Mouse (Mus musculus): ENCODE measurements around the gene Ifnlr1. TPM values are rescaled to one million over a fixed set of nuclear protein-coding genes. Genes with fewer than 3 reads are reported as not detected.
"Not testable (repeated sequence)": the region's sequence is repeated elsewhere in the genome, so short reads cannot be mapped to it uniquely, and the experiment has no call there.

Gene Ifnlr1
- polyA plus RNA-seq, 1 experiment from 2014 or later, result 1.2 TPM

DNA sequence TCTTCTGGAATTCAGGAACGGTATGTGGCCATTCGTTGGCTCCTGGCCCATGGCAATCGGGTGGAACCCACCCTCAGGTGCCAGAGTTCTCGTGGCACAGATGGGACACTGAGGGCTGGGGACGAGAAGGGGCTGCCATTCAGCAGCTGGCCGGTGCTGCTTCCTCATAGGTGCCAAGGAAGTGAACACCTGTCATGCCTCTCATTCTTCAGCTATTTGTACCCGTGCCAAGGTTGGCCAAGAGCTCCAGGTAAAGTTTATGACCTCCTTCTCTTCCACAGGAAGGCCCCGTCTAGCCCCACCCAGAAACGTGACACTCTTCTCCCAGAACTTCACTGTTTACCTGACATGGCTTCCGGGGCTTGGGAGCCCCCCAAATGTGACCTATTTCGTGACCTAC lies 4.2 kb downstream of the Ifnlr1 start:
- ATAC-seq (ENCODE audit: low FRiP score, low read depth), result no peak

DNA sequence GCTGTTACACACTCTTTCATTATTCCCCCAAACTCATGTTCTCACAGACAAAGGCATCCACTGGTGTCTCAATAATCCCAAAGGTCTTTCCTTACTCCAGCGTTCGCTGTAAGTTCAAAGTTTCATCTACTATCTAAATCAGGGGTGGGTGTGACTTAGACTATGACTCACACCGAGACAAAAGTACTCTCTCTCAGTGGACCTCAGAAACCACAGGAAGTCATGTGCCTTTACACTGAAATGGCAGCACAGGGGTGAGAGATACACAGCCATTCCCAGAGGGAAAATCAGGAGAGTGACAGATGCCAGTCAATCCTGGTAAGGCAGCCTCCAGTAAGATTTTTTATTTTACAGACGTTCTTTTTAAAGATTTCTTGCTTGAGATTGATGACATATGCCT lies 6.8 kb downstream of the Ifnlr1 start:
- Histone ChIP-seq H3K27ac (no peak overlapping the region), H3K9me3 (peaks cover 5% of the 10 kb centered on the region), H3K27me3 (peaks cover 17% of the 10 kb centered on the region), H3K4me3 (no peak overlapping the region), H3K9ac (no peak overlapping the region), H3K36me3 (no peaks in the 10 kb centered on the region), H3K4me2 (replicated peaks) (no peak overlapping the region), H3K4me1 (no peaks in the 10 kb centered on the region)
- ATAC-seq (ENCODE audit: low FRiP score, low read depth), result no peak
- WGBS, result 83% methylated on average over 4 of the region's 4 CpGs

More for the DNA sequence above, 4.2 kb downstream of the Ifnlr1 start:
- Histone ChIP-seq H3K36me3 (no peaks in the 10 kb centered on the region), H3K27me3 (peaks cover 44% of the 10 kb centered on the region), H3K4me1 (0 out of 2 replicates have a peak, but pooled peaks cover 16% of the 10 kb centered on the region), H3K4me3 (no peak overlapping the region), H3K9me3 (no peaks in the 10 kb centered on the region), H3K4me2 (replicated peaks) (no peak overlapping the region), H3K27ac (no peak overlapping the region), H3K9ac (no peak overlapping the region)
- WGBS, result 76% methylated on average over 11 of the region's 11 CpGs

- Histone ChIP-seq H3K27me3 (no peaks in the 10 kb centered on the region), H3K9me3 (peaks cover 6% of the 10 kb centered on the region), H3K36me3 (no peaks in the 10 kb centered on the region), H3K4me2 (replicated peaks) (peak overlapping the region; percentile 45), H3K4me3 (0 out of 2 replicates have a peak overlapping the region, but pooled peaks have one; percentile 27), H3K27ac (no peak overlapping the region), H3K9ac (no peak overlapping the region), H3K4me1 (0 out of 2 replicates have a peak, but pooled peaks cover 3% of the 10 kb centered on the region)
- ATAC-seq (ENCODE audit: low FRiP score, low read depth), result no peak
- 84% methylated on average over 7 of the region's 7 CpGs for WGBS
These were observed 12.4 kb downstream of the Ifnlr1 start for GRCm38 (mm10) chr4:135698498-135698897.

- 67% methylated on average over 13 of the region's 13 CpGs for WGBS
- no peak overlapping the region for H3K9ac ChIP-seq
These were observed 17.4 kb downstream of the Ifnlr1 start for GRCm38 (mm10) chr4:135703497-135703896.

GRCm38 (mm10) chr4:135704016-135704415 lies 17.9 kb downstream of the Ifnlr1 start:
- Histone ChIP-seq H3K36me3 (no peaks in the 10 kb centered on the region), H3K4me1 (0 out of 2 replicates have a peak, but pooled peaks cover 3% of the 10 kb centered on the region), H3K4me2 (replicated peaks) (no peak overlapping the region), H3K9ac (no peak overlapping the region), H3K27me3 (no peaks in the 10 kb centered on the region), H3K4me3 (no peak overlapping the region), H3K9me3 (no peaks in the 10 kb centered on the region), H3K27ac (no peak overlapping the region)
- ATAC-seq (ENCODE audit: low FRiP score, low read depth), result no peak
- 80% methylated on average over 6 of the region's 6 CpGs for WGBS

More at GRCm38 (mm10) chr4:135703497-135703896, 17.4 kb downstream of the Ifnlr1 start:
- no peaks in the 10 kb centered on the region for H3K36me3 ChIP-seq
- H3K27me3 ChIP-seq, result no peaks in the 10 kb centered on the region
- H3K27ac ChIP-seq, result no peak overlapping the region
- H3K4me2 ChIP-seq (replicated peaks), result no peak overlapping the region
- H3K4me1 ChIP-seq, result 0 out of 2 replicates have a peak, but pooled peaks cover 3% of the 10 kb centered on the region
- no peak overlapping the region for H3K4me3 ChIP-seq
- H3K9me3 ChIP-seq, result no peaks in the 10 kb centered on the region
- ATAC-seq (ENCODE audit: low FRiP score, low read depth), result no peak

DNA sequence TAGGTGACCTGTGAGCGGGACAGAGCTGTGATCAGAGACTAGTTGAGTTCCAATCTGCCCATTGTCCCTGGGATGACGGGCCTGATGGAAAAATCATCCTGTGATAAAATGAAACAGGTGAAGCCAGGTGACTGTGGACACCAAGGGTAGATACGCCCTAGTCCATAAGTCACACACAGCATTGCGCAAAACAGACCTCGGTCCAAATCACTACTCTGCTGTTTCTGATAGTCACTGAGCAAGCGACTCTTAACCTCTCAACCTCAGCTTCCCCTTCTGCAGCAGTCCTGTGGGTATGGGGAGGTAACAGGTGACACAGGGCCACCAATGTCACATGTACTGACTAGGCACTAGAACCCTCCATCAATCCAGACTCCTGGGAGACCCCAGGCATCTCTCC lies 20.0 kb downstream of the Ifnlr1 start:
- no peak for ATAC-seq (ENCODE audit: low FRiP score, low read depth)
- no peak overlapping the region for H3K4me3 ChIP-seq
- H3K9ac ChIP-seq, result no peak overlapping the region
- no peak overlapping the region for H3K4me2 ChIP-seq (replicated peaks)
- H3K9me3 ChIP-seq, result no peaks in the 10 kb centered on the region
- no peak overlapping the region for H3K27ac ChIP-seq
- H3K27me3 ChIP-seq, result no peaks in the 10 kb centered on the region
- no peaks in the 10 kb centered on the region for H3K36me3 ChIP-seq
- no peaks in the 10 kb centered on the region for H3K4me1 ChIP-seq
- WGBS, result 90% methylated on average over 6 of the region's 6 CpGs

GRCm38 (mm10) chr4:135709072-135709564 lies 23.0 kb downstream of the Ifnlr1 start:
- ATAC-seq (ENCODE audit: low FRiP score, low read depth), result 0 out of 2 replicates have a peak, but pooled peaks have one; percentile 40
- Histone ChIP-seq H3K4me3 (no peak overlapping the region), H3K27me3 (no peaks in the 10 kb centered on the region), H3K9me3 (no peaks in the 10 kb centered on the region), H3K9ac (no peak overlapping the region), H3K36me3 (no peaks in the 10 kb centered on the region), H3K4me1 (no peaks in the 10 kb centered on the region), H3K27ac (no peak overlapping the region), H3K4me2 (replicated peaks) (peak overlapping the region; percentile 46)
- WGBS, result 6% methylated on average over 8 of the region's 8 CpGs

GRCm38 (mm10) chr4:135709621-135710020 lies 23.5 kb downstream of the Ifnlr1 start:
- H3K27me3 ChIP-seq, result no peaks in the 10 kb centered on the region
- 70% methylated on average over 11 of the region's 11 CpGs for WGBS
- H3K9me3 ChIP-seq, result no peaks in the 10 kb centered on the region
- no peak overlapping the region for H3K4me3 ChIP-seq
- H3K27ac ChIP-seq, result no peak overlapping the region
- no peaks in the 10 kb centered on the region for H3K4me1 ChIP-seq
- H3K9ac ChIP-seq, result no peak overlapping the region
- no peaks in the 10 kb centered on the region for H3K36me3 ChIP-seq
- H3K4me2 ChIP-seq (replicated peaks), result no peak overlapping the region
- no peak for ATAC-seq (ENCODE audit: low FRiP score, low read depth)

GRCm38 (mm10) chr4:135710392-135710791 lies 24.3 kb downstream of the Ifnlr1 start:
- Histone ChIP-seq H3K4me2 (replicated peaks) (no peak overlapping the region), H3K27ac (no peak overlapping the region), H3K36me3 (no peaks in the 10 kb centered on the region), H3K4me3 (no peak overlapping the region), H3K9ac (no peak overlapping the region), H3K4me1 (no peaks in the 10 kb centered on the region), H3K9me3 (no peaks in the 10 kb centered on the region), H3K27me3 (no peaks in the 10 kb centered on the region)
- WGBS, result 75% methylated on average over 3 of the region's 3 CpGs
- ATAC-seq (ENCODE audit: low FRiP score, low read depth), result no peak

- Histone ChIP-seq H3K9ac (no peak overlapping the region), H3K27me3 (no peaks in the 10 kb centered on the region), H3K9me3 (no peaks in the 10 kb centered on the region), H3K4me1 (no peaks in the 10 kb centered on the region), H3K4me2 (replicated peaks) (no peak overlapping the region), H3K4me3 (no peak overlapping the region), H3K27ac (no peak overlapping the region), H3K36me3 (no peaks in the 10 kb centered on the region)
- ATAC-seq (ENCODE audit: low FRiP score, low read depth), result no peak
- 87% methylated on average over 8 of the region's 8 CpGs for WGBS
These were observed 28.7 kb downstream of the Ifnlr1 start for GRCm38 (mm10) chr4:135714776-135715175.

DNA sequence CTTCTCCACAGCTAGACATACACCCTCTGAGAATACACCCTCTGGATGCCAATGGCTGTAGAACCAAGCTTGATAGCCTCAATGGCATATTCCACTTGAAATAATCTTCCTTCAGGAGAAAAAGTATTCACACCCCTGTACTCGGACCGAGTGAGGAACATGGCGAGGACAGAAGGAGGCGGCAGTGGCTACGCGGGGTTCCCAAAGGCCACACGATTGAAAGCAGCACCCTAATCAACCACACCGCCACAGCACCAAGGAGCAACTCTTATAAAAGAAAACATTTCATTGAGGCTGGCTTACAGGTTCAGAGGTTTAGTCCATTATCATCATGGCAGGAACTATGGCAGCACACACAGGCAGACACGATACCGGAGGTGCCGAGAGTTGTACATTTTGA lies 30.4 kb downstream of the Ifnlr1 start:
- H3K9me3 ChIP-seq; H3K9ac ChIP-seq; H3K4me1 ChIP-seq; H3K27me3 ChIP-seq; ATAC-seq (ENCODE audit: low FRiP score, low read depth); H3K4me3 ChIP-seq; H3K27ac ChIP-seq; H3K36me3 ChIP-seq; H3K4me2 ChIP-seq (replicated peaks): not testable (repeated sequence)
- 95% methylated on average over 11 of the region's 11 CpGs for WGBS

DNA sequence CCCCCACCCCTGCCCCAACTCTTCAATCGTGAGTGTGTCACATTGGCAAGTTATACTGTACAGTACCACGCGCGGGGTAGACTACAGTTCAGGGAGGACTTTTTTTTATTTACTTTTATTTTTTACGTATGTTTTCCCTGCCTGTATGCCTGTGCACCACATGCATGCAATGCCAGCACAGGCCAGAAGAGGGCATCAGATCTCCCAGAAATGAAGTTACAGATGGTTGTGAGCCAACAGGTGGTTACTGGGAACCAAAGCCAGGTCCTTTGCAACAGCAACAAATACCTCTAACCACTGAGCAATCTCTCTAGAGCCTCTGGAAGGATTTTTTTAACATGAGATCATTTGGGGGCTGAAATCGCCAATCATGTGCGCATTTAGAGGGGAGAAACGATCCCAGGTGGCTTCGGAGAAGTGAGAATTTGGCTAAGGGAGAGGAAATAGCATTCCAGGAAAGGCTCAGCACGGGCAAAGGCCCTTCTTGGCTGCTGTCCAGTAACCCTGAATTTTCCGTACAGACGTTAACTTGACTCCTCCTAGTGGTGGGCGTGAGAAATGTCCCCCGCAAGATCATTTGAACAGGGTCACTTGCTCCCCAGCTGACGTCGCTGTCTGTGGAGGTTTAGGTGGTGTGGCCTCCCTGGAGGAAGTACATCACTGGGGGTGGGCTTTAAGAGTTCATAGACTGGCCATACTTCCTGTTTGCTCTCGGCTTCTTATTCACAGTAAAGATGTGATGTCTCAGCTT lies 36.6 kb downstream of the Ifnlr1 start:
- Histone ChIP-seq H3K27ac (no peak overlapping the region), H3K36me3 (no peaks in the 10 kb centered on the region), H3K4me3 (no peak overlapping the region), H3K4me2 (replicated peaks) (no peak overlapping the region), H3K9me3 (peaks cover 10% of the 10 kb centered on the region; the same call in 1 of the 2 replicates), H3K27me3 (no peaks in the 10 kb centered on the region), H3K9ac (no peak overlapping the region), H3K4me1 (0 out of 2 replicates have a peak, but pooled peaks cover 3% of the 10 kb centered on the region)
- no peak for ATAC-seq (ENCODE audit: low FRiP score, low read depth)
- WGBS, result 68% methylated on average over 17 of the region's 17 CpGs
